Mouse (Mus musculus) liver, embryonic 16.5 days (tissue): ENCODE data around the gene Gpr37. TPM values are rescaled to one million over a fixed set of nuclear protein-coding genes. Genes with fewer than 3 reads are reported as not detected.
A peak's percentile ranks its signal among the peaks of the same experiment; 100 is the strongest.

ENCODE experiments used
- ATAC-seq: fragments of 200-750 bp; cut with Nextera tagmentation; 2 replicates; pipeline ENCODE4 v1.8.0; 2017; ENCODE audit warnings: low read depth, mild to moderate bottlenecking, moderate number of reproducible peaks, moderate library complexity
- H3K27ac ChIP-seq: fragments of 300-500 bp; sonication (generic); 2 replicates; pipeline ENCODE4 v1.5.1; 2014; ENCODE audit warnings: mild to moderate bottlenecking, low read length
- H3K27me3 ChIP-seq: fragments of 300-500 bp; sonication (generic); 2 replicates; pipeline ENCODE4 v1.6.1; 2014; ENCODE audit warnings: low read depth, low read length, mixed read lengths; ENCODE audit not compliant: control insufficient read depth, insufficient read depth
- H3K36me3 ChIP-seq: fragments of 300-500 bp; sonication (generic); 2 replicates; pipeline ENCODE4 v1.6.1; 2014; ENCODE audit warnings: mild to moderate bottlenecking; ENCODE audit not compliant: control insufficient read depth, insufficient read depth
- H3K4me1 ChIP-seq: fragments of 300-500 bp; sonication (generic); 2 replicates; pipeline ENCODE4 v1.6.1; 2014; ENCODE audit warnings: low read depth, low read length, mixed read lengths; ENCODE audit not compliant: control insufficient read depth
- H3K4me2 ChIP-seq: fragments of 300-500 bp; sonication (generic); 2 replicates; pipeline ENCODE4 v1.6.1; 2014; ENCODE audit warnings: low read depth, low read length, mixed read lengths
- H3K4me3 ChIP-seq: fragments of 300-500 bp; sonication (generic); 2 replicates; pipeline ENCODE4 v1.5.1; 2014; ENCODE audit warnings: low read depth, mild to moderate bottlenecking, low read length
- H3K9ac ChIP-seq: fragments of 300-500 bp; sonication (generic); 2 replicates; pipeline ENCODE4 v1.6.1; 2014; ENCODE audit warnings: low read depth, low read length
- H3K9me3 ChIP-seq: fragments of 300-500 bp; sonication (generic); replicated peaks from 2 replicates; pipeline ENCODE4 v1.6.1; 2016; ENCODE audit warnings: low read length; ENCODE audit not compliant: control insufficient read depth
- WGBS: fragments of 180-500 bp; shearing (Covaris S2); extraction: QIAGEN DNeasy Blood & Tissue Kit; methylation state at CpG from one replicate; pipeline ENCODE4 v1.1.7; 2014; ENCODE audit not compliant: insufficient replicate concordance; 5-methylcytosine and 5-hydroxymethylcytosine counted together
- polyA plus RNA-seq: library from polyadenylated mRNA; unstranded; fragments of >200 nt; fragmentation: Nextera tagmentation; extraction: Ambion mirVana; gene quantifications from 2 replicates; pipeline ENCODE4 v1.2.1, GENCODE M21; 2015

Gene Gpr37
- polyA plus RNA-seq: 0.09 and 0.17 TPM in 2 replicates

- no peaks in the 10 kb centered on the region for H3K9me3 ChIP-seq
- no peak for ATAC-seq
- peak within 1 kb of the TSS; percentile 49 for H3K4me3 ChIP-seq
- H3K9ac ChIP-seq: no peak within 1 kb of the TSS
- H3K27me3 ChIP-seq: peaks cover 22% of the 10 kb centered on the region
- H3K4me2 ChIP-seq: peak within 1 kb of the TSS; percentile 65
- no peaks in the 10 kb centered on the region for H3K36me3 ChIP-seq
- H3K4me1 ChIP-seq: no peaks in the 10 kb centered on the region
- 23% methylated on average over 7 of the region's 7 CpGs for WGBS
- no peak within 1 kb of the TSS for H3K27ac ChIP-seq
These were observed at the start of gene Gpr37 for GRCm38 (mm10) chr6:25690629-25691028. Gpr37 (minus strand) TSS chr6:25690729.

GRCm38 (mm10) chr6:25736533-25736932 lies 46.0 kb upstream of the Gpr37 start:
- H3K4me1 ChIP-seq: no peaks in the 10 kb centered on the region
- H3K9ac ChIP-seq: no peak overlapping the region
- H3K27me3 ChIP-seq: no peaks in the 10 kb centered on the region
- no peak for ATAC-seq
- no peak overlapping the region for H3K4me2 ChIP-seq
- no peaks in the 10 kb centered on the region for H3K36me3 ChIP-seq
- no peak overlapping the region for H3K27ac ChIP-seq
- no peaks in the 10 kb centered on the region for H3K9me3 ChIP-seq
- no peak overlapping the region for H3K4me3 ChIP-seq

DNA sequence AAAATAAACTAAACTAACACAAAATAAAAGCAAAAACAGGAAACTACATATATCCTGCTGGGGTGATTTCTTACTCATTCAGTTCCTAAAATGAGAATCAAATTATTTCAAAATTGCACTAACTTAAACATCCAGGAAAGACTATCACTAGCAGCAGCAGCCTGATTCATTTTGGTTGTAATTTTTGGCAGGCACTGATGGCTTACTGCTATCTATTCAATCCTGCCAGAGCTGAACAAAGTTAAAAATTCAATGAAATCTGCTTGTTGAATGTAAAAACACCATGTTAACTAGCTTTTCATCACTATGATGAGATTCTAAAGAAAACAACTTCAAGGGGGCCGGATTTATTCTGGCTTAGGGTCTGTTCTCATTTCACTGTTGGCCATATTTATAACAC lies 36.0 kb upstream of the Gpr37 start:
- Histone ChIP-seq H3K9me3 (no peaks in the 10 kb centered on the region), H3K4me3 (no peak overlapping the region), H3K27me3 (no peaks in the 10 kb centered on the region), H3K36me3 (no peaks in the 10 kb centered on the region), H3K27ac (no peak overlapping the region), H3K9ac (no peak overlapping the region), H3K4me1 (no peaks in the 10 kb centered on the region), H3K4me2 (no peak overlapping the region)
- WGBS: 38% methylated on average over 1 of the region's 1 CpGs
- no peak for ATAC-seq

DNA sequence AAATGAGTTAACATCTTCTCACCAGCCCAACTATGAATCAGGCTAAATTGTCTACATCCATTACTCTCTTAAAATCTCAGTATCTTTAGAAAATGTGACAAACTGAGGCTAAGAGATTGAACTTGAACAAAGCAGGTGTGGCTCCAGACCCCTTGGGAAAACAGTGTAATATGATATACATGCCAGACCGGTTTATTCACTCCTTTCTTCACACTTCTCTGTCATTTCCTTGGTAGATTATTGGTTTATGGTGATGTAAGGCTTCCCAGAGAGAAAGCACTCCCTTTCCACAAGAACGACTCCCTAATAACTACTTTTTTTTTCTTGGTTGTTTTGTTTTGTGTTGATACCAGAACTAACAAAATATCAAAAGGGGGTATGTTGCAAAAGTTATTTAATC lies 20.1 kb upstream of the Gpr37 start:
- ATAC-seq: no peak
- H3K27ac ChIP-seq: no peak overlapping the region

DNA sequence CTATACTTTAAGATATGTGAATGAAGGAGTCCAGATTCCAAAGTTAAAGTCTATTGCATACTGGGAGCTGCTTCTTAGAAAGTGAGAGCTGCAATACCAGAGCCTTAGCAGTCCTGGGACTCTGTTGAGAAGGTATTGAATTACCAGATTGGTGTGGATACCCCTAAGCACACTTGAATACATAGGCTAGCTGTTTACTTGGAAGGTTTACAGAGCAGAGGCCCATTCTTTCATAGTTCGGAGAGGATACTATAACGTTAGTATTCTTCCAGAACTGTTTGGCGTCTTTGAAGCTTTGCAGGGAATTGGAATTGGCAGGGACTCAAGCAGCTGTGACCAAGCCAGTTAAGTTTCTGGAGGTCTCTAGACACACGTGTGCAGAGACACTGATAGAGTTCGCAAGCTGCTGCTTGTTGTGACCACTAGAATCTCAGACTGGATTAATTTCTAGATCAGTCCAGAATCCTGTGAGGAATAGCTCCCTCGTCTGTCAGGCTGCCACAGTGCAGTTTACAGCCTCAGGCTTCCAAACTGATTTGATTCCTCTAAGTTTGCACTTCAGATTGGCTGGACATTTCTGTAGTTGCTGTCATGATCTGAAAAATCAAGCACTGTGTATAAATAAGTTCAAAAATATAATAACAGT lies 18.8 kb upstream of the Gpr37 start:
- ATAC-seq: no peak
- 53% methylated on average over 6 of the region's 6 CpGs for WGBS
- Histone ChIP-seq H3K9ac (no peak overlapping the region), H3K4me1 (no peaks in the 10 kb centered on the region), H3K27ac (no peak overlapping the region), H3K9me3 (no peaks in the 10 kb centered on the region), H3K4me2 (no peak overlapping the region), H3K36me3 (no peaks in the 10 kb centered on the region), H3K4me3 (no peak overlapping the region), H3K27me3 (no peaks in the 10 kb centered on the region)

More for the DNA sequence above, 20.1 kb upstream of the Gpr37 start:
- Histone ChIP-seq H3K9me3 (no peaks in the 10 kb centered on the region), H3K27me3 (no peaks in the 10 kb centered on the region), H3K4me2 (no peak overlapping the region), H3K36me3 (no peaks in the 10 kb centered on the region), H3K4me3 (no peak overlapping the region), H3K4me1 (no peaks in the 10 kb centered on the region), H3K9ac (no peak overlapping the region)
- whole genome bisulfite sequencing: 13% methylated on average over 2 of the region's 2 CpGs

DNA sequence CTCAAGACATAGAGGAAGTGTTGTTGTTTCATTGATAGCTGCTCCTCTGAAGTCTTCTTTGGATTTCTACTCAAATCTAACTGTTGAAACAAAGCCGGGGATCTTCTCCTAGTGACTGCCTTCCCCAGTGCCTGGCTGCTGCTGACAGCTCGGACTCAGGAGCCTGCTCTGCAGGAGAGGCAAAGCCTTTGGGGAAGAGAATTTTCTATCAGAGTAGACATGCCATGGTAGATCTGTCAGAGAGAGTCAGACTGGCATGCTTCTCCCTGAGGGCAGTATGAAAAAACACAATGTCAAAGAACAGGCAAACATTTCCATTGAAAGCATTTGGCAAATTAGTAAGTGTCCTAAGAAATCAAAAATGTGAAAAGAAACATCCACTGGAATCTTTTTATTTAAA lies 9.4 kb upstream of the Gpr37 start:
- no peak overlapping the region for H3K4me3 ChIP-seq
- no peaks in the 10 kb centered on the region for H3K9me3 ChIP-seq
- H3K27ac ChIP-seq: no peak overlapping the region
- ATAC-seq: no peak
- H3K4me2 ChIP-seq: no peak overlapping the region
- H3K27me3 ChIP-seq: no peaks in the 10 kb centered on the region
- no peaks in the 10 kb centered on the region for H3K36me3 ChIP-seq
- H3K4me1 ChIP-seq: no peaks in the 10 kb centered on the region
- 23% methylated on average over 2 of the region's 2 CpGs for whole genome bisulfite sequencing
- no peak overlapping the region for H3K9ac ChIP-seq

DNA sequence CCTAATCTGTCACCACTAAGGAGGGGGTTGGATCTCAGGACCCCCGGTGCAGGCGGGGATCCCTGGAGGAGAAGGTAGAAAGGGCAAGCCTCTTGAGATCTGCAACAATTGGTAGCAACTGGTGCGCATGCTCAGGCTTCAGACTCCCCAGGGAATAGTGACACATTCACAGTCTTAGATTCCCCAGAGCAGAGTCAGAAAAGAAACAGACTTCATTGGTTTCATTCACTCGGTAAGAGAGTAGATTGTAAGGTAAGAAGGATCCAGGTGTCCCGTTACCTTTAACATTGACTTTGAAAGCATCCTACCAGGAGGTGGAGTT lies 284 bp downstream of the Gpr37 start:
- Histone ChIP-seq H3K4me3 (peak overlapping the region; percentile 49), H3K27ac (no peak overlapping the region), H3K9ac (no peak overlapping the region), H3K36me3 (no peaks in the 10 kb centered on the region), H3K9me3 (no peaks in the 10 kb centered on the region), H3K4me1 (no peaks in the 10 kb centered on the region), H3K4me2 (peak overlapping the region; percentile 65), H3K27me3 (peaks cover 22% of the 10 kb centered on the region)
- 3% methylated on average over 5 of the region's 5 CpGs for WGBS
- ATAC-seq: no peak

- ATAC-seq: peak; percentile 32; the same call in 1 of the 2 replicates
- Histone ChIP-seq H3K9me3 (no peaks in the 10 kb centered on the region), H3K27ac (no peak overlapping the region), H3K27me3 (peaks cover 22% of the 10 kb centered on the region), H3K4me1 (no peaks in the 10 kb centered on the region), H3K4me2 (peak overlapping the region; percentile 65), H3K4me3 (peak overlapping the region; percentile 49), H3K9ac (no peak overlapping the region), H3K36me3 (no peaks in the 10 kb centered on the region)
- WGBS: under 1% methylated on average over 43 of the region's 43 CpGs
These were observed 827 bp downstream of the Gpr37 start for GRCm38 (mm10) chr6:25689520-25690283.

GRCm38 (mm10) chr6:25688927-25689519 lies 1.5 kb downstream of the Gpr37 start:
- Histone ChIP-seq H3K36me3 (no peaks in the 10 kb centered on the region), H3K4me3 (peak overlapping the region; percentile 49), H3K9me3 (no peaks in the 10 kb centered on the region), H3K27me3 (peaks cover 22% of the 10 kb centered on the region), H3K9ac (no peak overlapping the region), H3K27ac (no peak overlapping the region), H3K4me2 (peak overlapping the region; percentile 65), H3K4me1 (no peaks in the 10 kb centered on the region)
- no peak for ATAC-seq
- 3% methylated on average over 25 of the region's 25 CpGs for WGBS
